Mouse (Mus musculus): ENCODE measurements around the gene Slc7a6. TPM values are rescaled to one million over a fixed set of nuclear protein-coding genes. Genes with fewer than 3 reads are reported as not detected.
A peak's percentile ranks its signal among the peaks of the same experiment; 100 is the strongest.
"Not testable (repeated sequence)": the region's sequence is repeated elsewhere in the genome, so short reads cannot be mapped to it uniquely, and the experiment has no call there.

Slc7a6 gene
- polyA plus RNA-seq, 1 experiment from 2014 or later, result 88.3 TPM

- WGBS, result 92% methylated on average over 5 of the region's 5 CpGs
- H3K27ac ChIP-seq (ENCODE audit: low read depth, low read length), result no peak overlapping the region
- ATAC-seq (ENCODE audit: low FRiP score), result no peak
Observed at GRCm38 (mm10) chr8:106191639-106192038, 23.0 kb downstream of the Slc7a6 start.

GRCm38 (mm10) chr8:106193162-106193561 is 24.5 kb downstream of the Slc7a6 start:
- ATAC-seq (ENCODE audit: low FRiP score), result no peak
- Histone ChIP-seq H3K27ac (ENCODE audit: low read depth, low read length) (no peak overlapping the region), H3K4me1 (ENCODE audit: control insufficient read depth, insufficient read depth, low read length) (no peaks in the 10 kb centered on the region), H3K36me3 (ENCODE audit: control insufficient read depth, insufficient read depth, low read length) (peaks cover 25% of the 10 kb centered on the region), H3K4me2 (no peak overlapping the region), H3K9ac (ENCODE audit: low read length) (no peak overlapping the region), H3K4me3 (ENCODE audit: low read depth, low read length) (no peak overlapping the region), H3K9me3 (ENCODE audit: control insufficient read depth, low read length) (no peaks in the 10 kb centered on the region), H3K27me3 (ENCODE audit: control insufficient read depth, insufficient read depth, low read length) (no peaks in the 10 kb centered on the region)
- whole genome bisulfite sequencing, result 89% methylated on average over 6 of the region's 6 CpGs
- no peak for DNase-seq (ENCODE audit: low spot score, missing footprints)

More at GRCm38 (mm10) chr8:106191639-106192038, 23.0 kb downstream of the Slc7a6 start:
- Histone ChIP-seq H3K4me3 (ENCODE audit: low read depth, low read length) (no peak overlapping the region), H3K36me3 (ENCODE audit: control insufficient read depth, insufficient read depth, low read length) (peaks cover 22% of the 10 kb centered on the region), H3K27me3 (ENCODE audit: control insufficient read depth, insufficient read depth, low read length) (no peaks in the 10 kb centered on the region), H3K4me1 (ENCODE audit: control insufficient read depth, insufficient read depth, low read length) (no peaks in the 10 kb centered on the region), H3K4me2 (no peak overlapping the region), H3K9me3 (ENCODE audit: control insufficient read depth, low read length) (no peaks in the 10 kb centered on the region), H3K9ac (ENCODE audit: low read length) (no peak overlapping the region)
- no peak for DNase-seq (ENCODE audit: low spot score, missing footprints)

- no peak for ATAC-seq (ENCODE audit: low FRiP score)
- Histone ChIP-seq H3K36me3 (ENCODE audit: control insufficient read depth, insufficient read depth, low read length) (peaks cover 25% of the 10 kb centered on the region), H3K9ac (ENCODE audit: low read length) (no peak overlapping the region)
Observed at GRCm38 (mm10) chr8:106194062-106194461, 25.4 kb downstream of the Slc7a6 start.

GRCm38 (mm10) chr8:106198741-106199140 is 30.1 kb downstream of the Slc7a6 start:
- Histone ChIP-seq H3K4me2 (no peak overlapping the region), H3K9ac (ENCODE audit: low read length) (no peak overlapping the region), H3K27me3 (ENCODE audit: control insufficient read depth, insufficient read depth, low read length) (no peaks in the 10 kb centered on the region), H3K36me3 (ENCODE audit: control insufficient read depth, insufficient read depth, low read length) (peaks cover 35% of the 10 kb centered on the region), H3K27ac (ENCODE audit: low read depth, low read length) (no peak overlapping the region), H3K4me1 (ENCODE audit: control insufficient read depth, insufficient read depth, low read length) (no peaks in the 10 kb centered on the region), H3K4me3 (ENCODE audit: low read depth, low read length) (no peak overlapping the region), H3K9me3 (ENCODE audit: control insufficient read depth, low read length) (no peaks in the 10 kb centered on the region)
- ATAC-seq (ENCODE audit: low FRiP score) (0 out of 2 replicates have a peak, but pooled peaks have one; percentile 40), DNase-seq (ENCODE audit: low spot score, missing footprints) (no peak)
- WGBS, result 3% methylated on average over 1 of the region's 1 CpGs

More at GRCm38 (mm10) chr8:106194062-106194461, 25.4 kb downstream of the Slc7a6 start:
- H3K4me2 ChIP-seq, result no peak overlapping the region
- no peaks in the 10 kb centered on the region for H3K9me3 ChIP-seq (ENCODE audit: control insufficient read depth, low read length)
- no peaks in the 10 kb centered on the region for H3K27me3 ChIP-seq (ENCODE audit: control insufficient read depth, insufficient read depth, low read length)
- no peak overlapping the region for H3K4me3 ChIP-seq (ENCODE audit: low read depth, low read length)
- WGBS, result 89% methylated on average over 5 of the region's 5 CpGs
- no peaks in the 10 kb centered on the region for H3K4me1 ChIP-seq (ENCODE audit: control insufficient read depth, insufficient read depth, low read length)
- no peak overlapping the region for H3K27ac ChIP-seq (ENCODE audit: low read depth, low read length)
- DNase-seq (ENCODE audit: low spot score, missing footprints), result no peak

- peaks cover 39% of the 10 kb centered on the region for H3K36me3 ChIP-seq (ENCODE audit: control insufficient read depth, insufficient read depth, low read length)
- not testable (repeated sequence) for ATAC-seq (ENCODE audit: low FRiP score); DNase-seq (ENCODE audit: low spot score, missing footprints)
Observed at GRCm38 (mm10) chr8:106199596-106199995, 30.9 kb downstream of the Slc7a6 start.

GRCm38 (mm10) chr8:106210035-106210731 is 41.5 kb downstream of the Slc7a6 start:
- H3K9me3 ChIP-seq (ENCODE audit: control insufficient read depth, low read length), result no peaks in the 10 kb centered on the region
- H3K27me3 ChIP-seq (ENCODE audit: control insufficient read depth, insufficient read depth, low read length), result no peaks in the 10 kb centered on the region
- WGBS, result under 1% methylated on average over 35 of the region's 35 CpGs
- H3K9ac ChIP-seq (ENCODE audit: low read length), result peak overlapping the region; percentile 73
- peaks cover 9% of the 10 kb centered on the region; the same call in 1 of the 2 replicates for H3K4me1 ChIP-seq (ENCODE audit: control insufficient read depth, insufficient read depth, low read length)
- peak overlapping the region; percentile 74 for H3K4me2 ChIP-seq
- peaks cover 2% of the 10 kb centered on the region; the same call in 1 of the 2 replicates for H3K36me3 ChIP-seq (ENCODE audit: control insufficient read depth, insufficient read depth, low read length)
- peak overlapping the region; percentile 70 for H3K4me3 ChIP-seq (ENCODE audit: low read depth, low read length)
- peak overlapping the region; percentile 70 for H3K27ac ChIP-seq (ENCODE audit: low read depth, low read length)
- DNase-seq (ENCODE audit: low spot score, missing footprints) (peak; percentile 96), ATAC-seq (ENCODE audit: low FRiP score) (peak; percentile 69)

More at GRCm38 (mm10) chr8:106199596-106199995, 30.9 kb downstream of the Slc7a6 start:
- not testable (repeated sequence) for H3K9me3 ChIP-seq (ENCODE audit: control insufficient read depth, low read length); H3K4me3 ChIP-seq (ENCODE audit: low read depth, low read length); H3K9ac ChIP-seq (ENCODE audit: low read length); H3K4me1 ChIP-seq (ENCODE audit: control insufficient read depth, insufficient read depth, low read length); H3K4me2 ChIP-seq; H3K27me3 ChIP-seq (ENCODE audit: control insufficient read depth, insufficient read depth, low read length); H3K27ac ChIP-seq (ENCODE audit: low read depth, low read length)
- 92% methylated on average over 3 of the region's 3 CpGs for WGBS

GRCm38 (mm10) chr8:106210821-106211345 is 42.2 kb downstream of the Slc7a6 start, which contains the start of the genes Slc7a6os and Prmt7:
TSS of gene Slc7a6os (minus strand) at chr8:106210935.
TSS of gene Prmt7 (plus strand) at chr8:106210936.
- peaks cover 2% of the 10 kb centered on the region for H3K36me3 ChIP-seq (ENCODE audit: control insufficient read depth, insufficient read depth, low read length)
- peak within 1 kb of the TSS; percentile 70 for H3K27ac ChIP-seq (ENCODE audit: low read depth, low read length)
- H3K27me3 ChIP-seq (ENCODE audit: control insufficient read depth, insufficient read depth, low read length), result no peaks in the 10 kb centered on the region
- under 1% methylated on average over 52 of the region's 52 CpGs for WGBS
- H3K4me1 ChIP-seq (ENCODE audit: control insufficient read depth, insufficient read depth, low read length), result peaks cover 9% of the 10 kb centered on the region; the same call in 1 of the 2 replicates
- peak; percentile 99 for ATAC-seq (ENCODE audit: low FRiP score)
- H3K9ac ChIP-seq (ENCODE audit: low read length), result peak within 1 kb of the TSS; percentile 73
- H3K9me3 ChIP-seq (ENCODE audit: control insufficient read depth, low read length), result no peaks in the 10 kb centered on the region
- peak within 1 kb of the TSS; percentile 70 for H3K4me3 ChIP-seq (ENCODE audit: low read depth, low read length)
- peak; percentile 99 for DNase-seq (ENCODE audit: low spot score, missing footprints)
- H3K4me2 ChIP-seq, result peak within 1 kb of the TSS; percentile 74

GRCm38 (mm10) chr8:106211421-106211820 is 42.8 kb downstream of the Slc7a6 start:
- peak overlapping the region; percentile 74 for H3K4me2 ChIP-seq
- 6% methylated on average over 13 of the region's 13 CpGs for WGBS
- no peaks in the 10 kb centered on the region for H3K27me3 ChIP-seq (ENCODE audit: control insufficient read depth, insufficient read depth, low read length)
- H3K36me3 ChIP-seq (ENCODE audit: control insufficient read depth, insufficient read depth, low read length), result peaks cover 2% of the 10 kb centered on the region
- peak overlapping the region; percentile 70 for H3K4me3 ChIP-seq (ENCODE audit: low read depth, low read length)
- DNase-seq (ENCODE audit: low spot score, missing footprints) (no peak), ATAC-seq (ENCODE audit: low FRiP score) (no peak; the same call in 1 of the 2 replicates)
- H3K9me3 ChIP-seq (ENCODE audit: control insufficient read depth, low read length), result no peaks in the 10 kb centered on the region
- H3K27ac ChIP-seq (ENCODE audit: low read depth, low read length), result peak overlapping the region; percentile 70; the same call in 1 of the 2 replicates
- H3K4me1 ChIP-seq (ENCODE audit: control insufficient read depth, insufficient read depth, low read length), result peaks cover 9% of the 10 kb centered on the region; the same call in 1 of the 2 replicates
- H3K9ac ChIP-seq (ENCODE audit: low read length), result peak overlapping the region; percentile 73

- ATAC-seq (ENCODE audit: low FRiP score) (no peak), DNase-seq (ENCODE audit: low spot score, missing footprints) (no peak)
- H3K4me1 ChIP-seq (ENCODE audit: control insufficient read depth, insufficient read depth, low read length), result peaks cover 9% of the 10 kb centered on the region; the same call in 1 of the 2 replicates
- H3K27me3 ChIP-seq (ENCODE audit: control insufficient read depth, insufficient read depth, low read length), result no peaks in the 10 kb centered on the region
- no peak overlapping the region for H3K27ac ChIP-seq (ENCODE audit: low read depth, low read length)
- no peak overlapping the region for H3K4me2 ChIP-seq
- 91% methylated on average over 3 of the region's 3 CpGs for WGBS
- H3K4me3 ChIP-seq (ENCODE audit: low read depth, low read length), result no peak overlapping the region
- H3K36me3 ChIP-seq (ENCODE audit: control insufficient read depth, insufficient read depth, low read length), result peaks cover 2% of the 10 kb centered on the region
- no peak overlapping the region for H3K9ac ChIP-seq (ENCODE audit: low read length)
- no peaks in the 10 kb centered on the region for H3K9me3 ChIP-seq (ENCODE audit: control insufficient read depth, low read length)
Observed at GRCm38 (mm10) chr8:106213959-106214358, 45.3 kb downstream of the Slc7a6 start.
